Mouse (Mus musculus) adrenal gland, adult 8-10 months (tissue): ENCODE data around the gene Ctnnd2. TPM values are rescaled to one million over a fixed set of nuclear protein-coding genes. Genes with fewer than 3 reads are reported as not detected.

Source experiments
- DNase-seq: peaks from one replicate; pipeline ENCODE4 v3.0.0; 2022
- total RNA-seq, 4 experiments: library from RNA; stranded (reverse); gene quantifications; 2 replicates each; pipeline ENCODE4 v1.2.4; 2022

Ctnnd2 gene
- total RNA-seq, 4 experiments from 2014 or later: 5.1 to 8.6 (median 6.4) TPM

GRCm38 (mm10) chr15:30895063-30895462, 722.7 kb downstream of the Ctnnd2 start:
- no peak for DNase-seq

GRCm38 (mm10) chr15:30897342-30897741, 724.9 kb downstream of the Ctnnd2 start:
- DNase-seq: no peak

- DNase-seq: no peak
Observed at GRCm38 (mm10) chr15:30908027-30908426, 735.6 kb downstream of the Ctnnd2 start.

GRCm38 (mm10) chr15:30913360-30913759, 741.0 kb downstream of the Ctnnd2 start:
- DNase-seq: no peak

GRCm38 (mm10) chr15:30925838-30926237, 753.4 kb downstream of the Ctnnd2 start:
- DNase-seq: no peak

GRCm38 (mm10) chr15:30927632-30928031, 755.2 kb downstream of the Ctnnd2 start:
- no peak for DNase-seq

- DNase-seq: no peak
Observed at GRCm38 (mm10) chr15:30931906-30932305, 759.5 kb downstream of the Ctnnd2 start.

- no peak for DNase-seq
Observed at GRCm38 (mm10) chr15:30945863-30946262, 773.5 kb downstream of the Ctnnd2 start.

- DNase-seq: no peak
Observed at GRCm38 (mm10) chr15:30958513-30958912, 786.1 kb downstream of the Ctnnd2 start.

- DNase-seq: no peak
Observed at GRCm38 (mm10) chr15:30962421-30963160, 790.2 kb downstream of the Ctnnd2 start.

- no peak for DNase-seq
Observed at GRCm38 (mm10) chr15:30964046-30964445, 791.7 kb downstream of the Ctnnd2 start.

- no peak for DNase-seq
Observed at GRCm38 (mm10) chr15:30964865-30965679, 792.7 kb downstream of the Ctnnd2 start.

GRCm38 (mm10) chr15:30966826-30967225, 794.4 kb downstream of the Ctnnd2 start:
- DNase-seq: no peak

- no peak for DNase-seq
Observed at GRCm38 (mm10) chr15:30974436-30974835, 802.0 kb downstream of the Ctnnd2 start.

GRCm38 (mm10) chr15:30974991-30975775, 802.8 kb downstream of the Ctnnd2 start:
- no peak for DNase-seq

GRCm38 (mm10) chr15:30977166-30977740, 804.9 kb downstream of the Ctnnd2 start:
- DNase-seq: no peak

GRCm38 (mm10) chr15:30986890-30987289, 814.5 kb downstream of the Ctnnd2 start:
- no peak for DNase-seq

- DNase-seq: no peak
Observed at GRCm38 (mm10) chr15:30990421-30991252, 818.2 kb downstream of the Ctnnd2 start.

- no peak for DNase-seq
Observed at GRCm38 (mm10) chr15:30992357-30992756, 820.0 kb downstream of the Ctnnd2 start.

- no peak for DNase-seq
Observed at GRCm38 (mm10) chr15:30992901-30993300, 820.5 kb downstream of the Ctnnd2 start.

- DNase-seq: no peak
Observed at GRCm38 (mm10) chr15:30995346-30995745, 823.0 kb downstream of the Ctnnd2 start.

GRCm38 (mm10) chr15:31004468-31004867, 832.1 kb downstream of the Ctnnd2 start:
- DNase-seq: no peak
